Mouse (Mus musculus) limb, embryonic 12.5 days (tissue): ENCODE measurements around the gene Aldh9a1. TPM values are rescaled to one million over a fixed set of nuclear protein-coding genes. Genes with fewer than 3 reads are reported as not detected.

Source experiments
- ATAC-seq: fragments of 200-750 bp; cut with Nextera tagmentation; 2 replicates; pipeline ENCODE4 v1.8.0; 2017; ENCODE audit warnings: low read depth, moderate TSS enrichment; ENCODE audit not compliant: insufficient number of reproducible peaks, insufficient read depth, low FRiP score, low TSS enrichment
- H3K27ac ChIP-seq: fragments of 300-500 bp; sonication (generic); 2 replicates; pipeline ENCODE4 v1.5.1; 2016; ENCODE audit warnings: mild to moderate bottlenecking, moderate library complexity
- H3K27me3 ChIP-seq: fragments of 300-500 bp; sonication (generic); 2 replicates; pipeline ENCODE4 v1.6.1; 2016; ENCODE audit warnings: mild to moderate bottlenecking, moderate library complexity
- H3K36me3 ChIP-seq: fragments of 300-500 bp; sonication (generic); 2 replicates; pipeline ENCODE4 v1.6.1; 2016; ENCODE audit warnings: mild to moderate bottlenecking, moderate library complexity
- H3K4me1 ChIP-seq: fragments of 300-500 bp; sonication (generic); replicated peaks from 2 replicates; pipeline ENCODE4 v1.6.1; 2016
- H3K4me2 ChIP-seq: fragments of 300-500 bp; sonication (generic); 2 replicates; pipeline ENCODE4 v1.6.1; 2016; ENCODE audit warnings: mild to moderate bottlenecking, moderate library complexity
- H3K4me3 ChIP-seq: fragments of 300-500 bp; sonication (generic); replicated peaks from 2 replicates; pipeline ENCODE4 v1.5.1; 2016; ENCODE audit warnings: mild to moderate bottlenecking
- H3K9ac ChIP-seq: fragments of 300-500 bp; sonication (generic); replicated peaks from 2 replicates; pipeline ENCODE4 v1.6.1; 2016; ENCODE audit warnings: mild to moderate bottlenecking, moderate library complexity
- H3K9me3 ChIP-seq: fragments of 300-500 bp; sonication (generic); 2 replicates; pipeline ENCODE4 v1.6.1; 2016; ENCODE audit warnings: mild to moderate bottlenecking, moderate library complexity
- WGBS: fragments of 180-500 bp; shearing (Covaris S2); methylation state at CpG from one replicate; pipeline ENCODE4 v1.1.7; 2016; 5-methylcytosine and 5-hydroxymethylcytosine counted together
- microRNA-seq: library from miRNA; unstranded; fragments of <30 nt; microRNA quantifications from one replicate; pipeline ENCODE4, GENCODE M21; 2017
- polyA plus RNA-seq: library from polyadenylated mRNA; unstranded; fragments of >200 nt; fragmentation: Nextera tagmentation; extraction: Ambion mirVana; gene quantifications from 2 replicates; pipeline ENCODE4 v1.2.1, GENCODE M21; 2016

The Aldh9a1 gene
- polyA plus RNA-seq, 1 experiment from 2014 or later: 42.3 TPM

GRCm38 (mm10) chr1:167393683-167394492, 44.1 kb downstream of the Aldh9a1 start, which contains the start of gene Mgst3:
Mgst3 (minus strand) TSS chr1:167393841.
- peaks cover 7% of the 10 kb centered on the region; the same call in 1 of the 2 replicates for H3K4me1 ChIP-seq
- under 1% methylated on average over 45 of the region's 45 CpGs for WGBS
- peak within 1 kb of the TSS; percentile 89 for H3K9ac ChIP-seq
- peak within 1 kb of the TSS; percentile 90 for H3K4me2 ChIP-seq
- peak; percentile 95 for ATAC-seq
- H3K27me3 ChIP-seq: peaks cover 24% of the 10 kb centered on the region
- no peaks in the 10 kb centered on the region for H3K9me3 ChIP-seq
- peak within 1 kb of the TSS; percentile 64 for H3K4me3 ChIP-seq
- no peaks in the 10 kb centered on the region for H3K36me3 ChIP-seq
- peak within 1 kb of the TSS; percentile 93 for H3K27ac ChIP-seq

- no peak overlapping the region for H3K4me3 ChIP-seq
- ATAC-seq: no peak
- no peak overlapping the region for H3K4me2 ChIP-seq
- H3K4me1 ChIP-seq: no peaks in the 10 kb centered on the region
- H3K27ac ChIP-seq: no peak overlapping the region
- H3K36me3 ChIP-seq: no peaks in the 10 kb centered on the region
- no peaks in the 10 kb centered on the region for H3K9me3 ChIP-seq
- WGBS: 86% methylated on average over 4 of the region's 4 CpGs
- H3K9ac ChIP-seq: no peak overlapping the region
- peaks cover 25% of the 10 kb centered on the region for H3K27me3 ChIP-seq
Observed at GRCm38 (mm10) chr1:167405237-167405636, 55.4 kb downstream of the Aldh9a1 start.

- Histone ChIP-seq H3K9ac (no peak overlapping the region), H3K36me3 (no peaks in the 10 kb centered on the region), H3K27ac (no peak overlapping the region), H3K27me3 (peaks cover 42% of the 10 kb centered on the region), H3K4me1 (no peaks in the 10 kb centered on the region), H3K4me3 (no peak overlapping the region), H3K9me3 (no peaks in the 10 kb centered on the region), H3K4me2 (no peak overlapping the region)
- ATAC-seq: no peak
- WGBS: 76% methylated on average over 4 of the region's 4 CpGs
Observed at GRCm38 (mm10) chr1:167409601-167410000, 59.8 kb downstream of the Aldh9a1 start.

GRCm38 (mm10) chr1:167411991-167412715, 62.4 kb downstream of the Aldh9a1 start:
- WGBS: 64% methylated on average over 12 of the region's 12 CpGs
- Histone ChIP-seq H3K27me3 (peaks cover 28% of the 10 kb centered on the region), H3K4me3 (no peak overlapping the region), H3K36me3 (no peaks in the 10 kb centered on the region), H3K9ac (no peak overlapping the region), H3K4me2 (no peak overlapping the region), H3K9me3 (no peaks in the 10 kb centered on the region), H3K27ac (no peak overlapping the region), H3K4me1 (no peaks in the 10 kb centered on the region)
- ATAC-seq: no peak

GRCm38 (mm10) chr1:167414846-167415245, 65.1 kb downstream of the Aldh9a1 start:
- no peak for ATAC-seq
- H3K4me2 ChIP-seq: no peak overlapping the region
- H3K27me3 ChIP-seq: peaks cover 18% of the 10 kb centered on the region
- no peaks in the 10 kb centered on the region for H3K9me3 ChIP-seq
- no peaks in the 10 kb centered on the region for H3K4me1 ChIP-seq
- WGBS: 3% methylated on average over 7 of the region's 7 CpGs
- no peak overlapping the region for H3K27ac ChIP-seq
- no peak overlapping the region for H3K4me3 ChIP-seq
- H3K9ac ChIP-seq: no peak overlapping the region
- H3K36me3 ChIP-seq: no peaks in the 10 kb centered on the region

Small RNA genes within 50 kb of the gene (microRNA-seq; reads per million reads assigned to microRNA genes)
- 3.5 reads per million, percentile 10 among the genes with 10 or more reads in this experiment for gene Gm25911

Other genes with a start within 250 kb of the Aldh9a1 start
- 119 and 133 TPM in 2 replicates for gene Uck2, start 64.7 kb upstream of the Aldh9a1 start, polyA plus RNA-seq
- 63.5 and 64.4 TPM in 2 replicates for gene Tmco1, start 41.6 kb upstream of the Aldh9a1 start, polyA plus RNA-seq
- 33.8 and 35.5 TPM in 2 replicates for gene Mgst3, start 43.9 kb downstream of the Aldh9a1 start, polyA plus RNA-seq
- gene Lrrc52, start 116.8 kb downstream of the Aldh9a1 start, polyA plus RNA-seq: not detected in 2 replicates
- gene Rxrg, start 248.4 kb downstream of the Aldh9a1 start, polyA plus RNA-seq: 14.2 and 14.4 TPM in 2 replicates